Mouse (Mus musculus) CH12.LX (cell line): ENCODE results near the gene Gm48551. TPM values are rescaled to one million over a fixed set of nuclear protein-coding genes. Genes with fewer than 3 reads are reported as not detected.

ENCODE experiments used
- DNase-seq: peaks from one replicate; pipeline ENCODE4 v3.0.0-alpha.2; 2013; ENCODE audit errors: extremely low read depth
- H3K27ac ChIP-seq: 2 replicates; pipeline ENCODE4 v1.5.1; 2012; ENCODE audit warnings: low read depth, mild to moderate bottlenecking, control low read depth, moderate library complexity; ENCODE audit not compliant: insufficient read depth
- H3K27me3 ChIP-seq: replicated peaks from 2 replicates; pipeline ENCODE3; 2012; ENCODE audit warnings: inconsistent platforms
- H3K36me3 ChIP-seq, 2 experiments: replicated peaks in 1 of 2; 2 replicates each; pipeline versions ENCODE3 to v1.6.1; 2012; ENCODE audit warnings: inconsistent platforms in 1 of 2, low read length in 1 of 2, mild to moderate bottlenecking in 1 of 2, mixed read lengths in 1 of 2, moderate library complexity in 1 of 2; ENCODE audit not compliant: control insufficient read depth in 1 of 2, insufficient read depth in 1 of 2
- H3K4me1 ChIP-seq, 2 experiments: 2 replicates each; pipeline ENCODE4 v1.6.1; 2012; ENCODE audit warnings: inconsistent platforms in 1 of 2, moderate library complexity in 1 of 2; ENCODE audit not compliant: insufficient read depth in 2 of 2, control insufficient read depth in 1 of 2
- H3K4me2 ChIP-seq: 2 replicates; pipeline ENCODE4 v1.6.1; 2012; ENCODE audit warnings: low read depth, mild to moderate bottlenecking, control low read depth; ENCODE audit not compliant: poor library complexity, insufficient read depth, severe bottlenecking
- H3K4me3 ChIP-seq, 3 experiments: fragments of 150-350 bp in 1 of 3; sonication (generic) in 1 of 3; replicated peaks in 1 of 3; 2 replicates each; pipeline versions ENCODE3 to v1.5.1; 2011 to 2012; ENCODE audit warnings: low read depth in 2 of 3, low read length in 2 of 3, mild to moderate bottlenecking in 2 of 3, moderate library complexity in 2 of 3, control low read depth in 1 of 3, improper control_type of control experiment in 1 of 3, inconsistent platforms in 1 of 3, mixed read lengths in 1 of 3; ENCODE audit not compliant: poor library complexity in 1 of 3
- H3K79me2 ChIP-seq: replicated peaks from 2 replicates; pipeline ENCODE4 v1.6.1; 2012; ENCODE audit warnings: mild to moderate bottlenecking, moderate library complexity; ENCODE audit not compliant: control insufficient read depth, poor library complexity, insufficient read depth, severe bottlenecking; ENCODE audit errors: extremely low read depth
- H3K9ac ChIP-seq: 2 replicates; pipeline ENCODE4 v1.6.1; 2012; ENCODE audit warnings: low read depth, mild to moderate bottlenecking, control low read depth, moderate library complexity; ENCODE audit not compliant: insufficient read depth
- H3K9me3 ChIP-seq: replicated peaks from 2 replicates; pipeline ENCODE3; 2012; ENCODE audit warnings: low read length, inconsistent platforms, mixed read lengths
- CTCF ChIP-seq, 2 experiments: IDR thresholded peaks in 1 of 2; conservative IDR thresholded peaks in 1 of 2; 2 replicates each; pipeline ENCODE4 v1.5.1; 2011 to 2012; ENCODE audit warnings: low read depth in 2 of 2, low read length in 2 of 2, improper control_type of control experiment in 1 of 2, inconsistent platforms in 1 of 2, mild to moderate bottlenecking in 1 of 2, moderate library complexity in 1 of 2
- ELF1 ChIP-seq: IDR thresholded peaks from 2 replicates; pipeline ENCODE4 v1.6.1; 2014; ENCODE audit warnings: low read depth, mild to moderate bottlenecking, inconsistent platforms, low read length, improper control_type of control experiment
- HCFC1 ChIP-seq: IDR thresholded peaks from 2 replicates; pipeline ENCODE4 v1.6.1; 2012; ENCODE audit warnings: low read depth, mild to moderate bottlenecking, inconsistent platforms, low read length, improper control_type of control experiment
- JUN ChIP-seq: IDR thresholded peaks from 2 replicates; pipeline ENCODE4 v1.6.1; 2011; ENCODE audit warnings: low read depth, mild to moderate bottlenecking, low read length, improper control_type of control experiment, moderate library complexity; ENCODE audit not compliant: insufficient read depth
- KAT2A ChIP-seq: IDR thresholded peaks from 2 replicates; pipeline ENCODE4 v1.6.1; 2012; ENCODE audit warnings: low read length, improper control_type of control experiment, inconsistent platforms; ENCODE audit not compliant: insufficient replicate concordance
- MAX ChIP-seq: IDR thresholded peaks from 2 replicates; pipeline ENCODE4 v1.6.1; 2011; ENCODE audit warnings: low read length, improper control_type of control experiment
- MAZ ChIP-seq: IDR thresholded peaks from 2 replicates; pipeline ENCODE4 v1.6.1; 2012; ENCODE audit warnings: low read depth, mild to moderate bottlenecking, inconsistent platforms, low read length, improper control_type of control experiment, moderate library complexity
- MEF2A ChIP-seq: IDR thresholded peaks from 2 replicates; pipeline ENCODE4 v1.6.1; 2014; ENCODE audit warnings: low read depth, mild to moderate bottlenecking, inconsistent platforms, low read length, improper control_type of control experiment, borderline replicate concordance
- MXI1 ChIP-seq: IDR thresholded peaks from 2 replicates; pipeline ENCODE4 v1.6.1; 2011; ENCODE audit warnings: mild to moderate bottlenecking, low read depth, low read length, improper control_type of control experiment
- NELFE ChIP-seq: IDR thresholded peaks from 2 replicates; pipeline ENCODE4 v1.6.1; 2011; ENCODE audit warnings: low read depth, low read length, improper control_type of control experiment
- PAX5 ChIP-seq: IDR thresholded peaks from 2 replicates; pipeline ENCODE4 v1.6.1; 2012; ENCODE audit warnings: low read length, inconsistent platforms, mixed read lengths
- POLR2A ChIP-seq: IDR thresholded peaks from 2 replicates; pipeline ENCODE4 v1.6.1; 2011; ENCODE audit warnings: low read depth, mild to moderate bottlenecking, improper control_type of control experiment, low read length
- RCOR1 ChIP-seq: conservative IDR thresholded peaks from 2 replicates; pipeline ENCODE4 v1.6.1; 2012; ENCODE audit warnings: low read depth, mild to moderate bottlenecking, inconsistent platforms, low read length, improper control_type of control experiment
- TBP ChIP-seq: conservative IDR thresholded peaks from 2 replicates; pipeline ENCODE4 v1.6.1; 2011; ENCODE audit warnings: low read depth, low read length, improper control_type of control experiment
- TCF12 ChIP-seq: IDR thresholded peaks from 2 replicates; pipeline ENCODE4 v1.6.1; 2014; ENCODE audit warnings: low read depth, mild to moderate bottlenecking, inconsistent platforms, low read length, improper control_type of control experiment
- USF1 ChIP-seq: IDR thresholded peaks from 2 replicates; pipeline ENCODE4 v1.6.1; 2014; ENCODE audit warnings: low read depth, mild to moderate bottlenecking, inconsistent platforms, low read length, improper control_type of control experiment
- USF2 ChIP-seq: conservative IDR thresholded peaks from 2 replicates; pipeline ENCODE4 v1.6.1; 2011; ENCODE audit warnings: low read depth, low read length, improper control_type of control experiment
- ZC3H11A ChIP-seq: IDR thresholded peaks from 2 replicates; pipeline ENCODE4 v1.6.1; 2012; ENCODE audit warnings: low read depth, mild to moderate bottlenecking, inconsistent platforms, low read length, improper control_type of control experiment
- ZKSCAN1 ChIP-seq: IDR thresholded peaks from 2 replicates; pipeline ENCODE4 v1.6.1; 2012; ENCODE audit warnings: low read depth, inconsistent platforms, low read length, improper control_type of control experiment, borderline replicate concordance
- dilution Hi-C: fragments of 300-500 bp; cut with MboI; formaldehyde crosslinking; loops from 2 replicates; pipeline ENCODE4 v1.14.3; 2020; ENCODE audit warnings: low sequenced_read_pairs; ENCODE audit not compliant: extremely low pct_unique_long_range_greater_than_20kb, extremely low pct_ligation_motif_present
- in situ Hi-C: fragments of 300-500 bp; cut with MboI; formaldehyde crosslinking; loops from 3 replicates; pipeline ENCODE4 v1.14.3; 2019; ENCODE audit warnings: low sequenced_read_pairs, low pct_ligation_motif_present, low pct_unique_long_range_greater_than_20kb, mixed read lengths
- polyA plus RNA-seq: library from polyadenylated mRNA; unstranded; fragments of >175 nt; gene quantifications from 2 replicates; pipeline ENCODE4 v1.2.1, GENCODE M21; 2012; ENCODE audit warnings: low read depth; ENCODE audit not compliant: insufficient read length
- total RNA-seq, 2 experiments: library from RNA; depleted of rRNA; stranded (reverse); fragments of 300-350 nt in 1 of 2; fragments of >200 nt in 1 of 2; gene quantifications; 2 replicates each; pipeline ENCODE4 v1.2.3; 2012 to 2014

Gene Gm48551
- total and polyA plus RNA-seq, 3 experiments: 1.0 to 3.4 (median 1.2) TPM

GRCm38 (mm10) chr10:81421041-81421796, 37.0 kb downstream of the Gm48551 start:
- no peak for TF ChIP-seq USF2
- TF ChIP-seq KAT2A: no peak
- no peak for TF ChIP-seq MEF2A
- TF ChIP-seq MAZ: no peak
- no peak for TF ChIP-seq USF1
- no peak for TF ChIP-seq MXI1
- H3K4me2 ChIP-seq: no peak overlapping the region
- H3K9me3 ChIP-seq: no peaks in the 10 kb centered on the region
- H3K27me3 ChIP-seq: peaks cover 8% of the 10 kb centered on the region
- peaks cover 25 to 36% of the 10 kb centered on the region in 2 experiments for H3K36me3 ChIP-seq
- no peak for DNase-seq
- H3K9ac ChIP-seq: no peak overlapping the region
- in situ Hi-C loops (no loop called here), dilution Hi-C loops (no loop called here)
- peaks cover 22% of the 10 kb centered on the region for H3K79me2 ChIP-seq
- peaks cover 8 to 22% of the 10 kb centered on the region in 2 experiments for H3K4me1 ChIP-seq
- H3K4me3 ChIP-seq: no peak overlapping the region
- H3K27ac ChIP-seq: no peak overlapping the region

GRCm38 (mm10) chr10:81421797-81422100, 37.5 kb downstream of the Gm48551 start:
- Histone ChIP-seq H3K27me3 (peaks cover 12% of the 10 kb centered on the region), H3K36me3 (peaks cover 25 to 34% of the 10 kb centered on the region in 2 experiments), H3K9ac (no peak overlapping the region), H3K79me2 (peaks cover 27% of the 10 kb centered on the region), H3K9me3 (no peaks in the 10 kb centered on the region), H3K4me1 (peaks cover 8 to 17% of the 10 kb centered on the region in 2 experiments), H3K27ac (no peak overlapping the region), H3K4me3 (no peak overlapping the region), H3K4me2 (no peak overlapping the region)
- in situ Hi-C loops (no loop called here), dilution Hi-C loops (no loop called here)
- no peak for DNase-seq
- TF ChIP-seq ZKSCAN1: no peak
- no peak for TF ChIP-seq NELFE
- no peak for TF ChIP-seq POLR2A
- no peak for TF ChIP-seq RCOR1
- no peak for TF ChIP-seq ELF1
- TF ChIP-seq CTCF (conservative IDR thresholded peaks at IDR 0.05 in 1 of 2, IDR thresholded peaks at IDR 0.05 in 1 of 2; ENCODE audit: low read depth in 2 of 2, low read length in 2 of 2): no peak
- no peak for TF ChIP-seq PAX5
- TF ChIP-seq MEF2A: no peak
- TF ChIP-seq HCFC1: no peak
- TF ChIP-seq MAX: no peak
- no peak for TF ChIP-seq TBP
- no peak for TF ChIP-seq TCF12
- no peak for TF ChIP-seq JUN
- no peak for TF ChIP-seq ZC3H11A
